Mouse (Mus musculus): ENCODE data around the gene Lrp8. TPM values are rescaled to one million over a fixed set of nuclear protein-coding genes. Genes with fewer than 3 reads are reported as not detected.

Lrp8 gene
- total and polyA plus RNA-seq, 3 experiments, result 25.2 to 33.2 TPM; not detected in 1

GRCm38 (mm10) chr4:107921152-107921695, 119.2 kb downstream of the Lrp8 start:
- TF ChIP-seq ETS1 (IDR thresholded peaks at IDR 0.05; ENCODE audit: low read depth, low read length), result no peak
- TF ChIP-seq EP300 (IDR thresholded peaks at IDR 0.05; ENCODE audit: low read depth in 1 of 2, low read length in 2 of 2), result peak in 1 of 2 experiments; percentile 11; a peak in 1 of 4 replicates
- no peak for TF ChIP-seq MAZ (IDR thresholded peaks at IDR 0.05; ENCODE audit: low read depth, low read length)
- no peak for TF ChIP-seq MYB (IDR thresholded peaks at IDR 0.05; ENCODE audit: low read depth, low read length)
- TF ChIP-seq TCF12 (IDR thresholded peaks at IDR 0.05; ENCODE audit: low read depth, low read length), result 0 out of 2 replicates have a peak, but pooled peaks have one; percentile 16
- no peak for TF ChIP-seq ZC3H11A (IDR thresholded peaks at IDR 0.05; ENCODE audit: low read depth, low read length)
- H3K27me3 ChIP-seq (ENCODE audit: control insufficient read depth in 1 of 2, insufficient read depth in 2 of 2, low read length in 2 of 2), result no peaks in the 10 kb centered on the region
- H3K9me3 ChIP-seq (replicated peaks; ENCODE audit: insufficient read depth, low read length), result no peaks in the 10 kb centered on the region
- H3K79me2 ChIP-seq (ENCODE audit: control insufficient read depth, insufficient read depth, low read length, poor library complexity), result peaks cover 3% of the 10 kb centered on the region; the same call in 1 of the 2 replicates
- H3K27ac ChIP-seq (ENCODE audit: control insufficient read depth, low read depth, low read length), result no peak overlapping the region
- no peak overlapping the region for H3K9ac ChIP-seq (ENCODE audit: control insufficient read depth, low read depth, low read length, poor library complexity, severe bottlenecking)
- no peak overlapping the region for H3K4me3 ChIP-seq (ENCODE audit: control insufficient read depth in 1 of 2, insufficient read depth in 1 of 2, low read depth in 2 of 2, low read length in 2 of 2)
- H3K36me3 ChIP-seq (ENCODE audit: control insufficient read depth in 1 of 2, insufficient read depth in 2 of 2, low read length in 2 of 2), result peaks cover 0 to 37% of the 10 kb centered on the region in 2 experiments; a peak in 2 of 4 replicates
- H3K4me1 ChIP-seq (ENCODE audit: control insufficient read depth in 1 of 2, insufficient read depth in 2 of 2, low read length in 2 of 2), result peaks cover 27 to 28% of the 10 kb centered on the region in 2 experiments
- peak; percentile 58 for DNase-seq (ENCODE audit: low read depth, low spot score)

- Histone ChIP-seq H3K4me3 (ENCODE audit: control insufficient read depth in 1 of 2, insufficient read depth in 1 of 2, low read depth in 2 of 2, low read length in 2 of 2) (no peak overlapping the region), H3K9me3 (replicated peaks; ENCODE audit: insufficient read depth, low read length) (no peaks in the 10 kb centered on the region), H3K4me1 (ENCODE audit: control insufficient read depth in 1 of 2, insufficient read depth in 2 of 2, low read length in 2 of 2) (peaks cover 23 to 25% of the 10 kb centered on the region in 2 experiments), H3K27ac (ENCODE audit: control insufficient read depth, low read depth, low read length) (no peak overlapping the region), H3K79me2 (ENCODE audit: control insufficient read depth, insufficient read depth, low read length, poor library complexity) (peaks cover 3% of the 10 kb centered on the region; the same call in 1 of the 2 replicates), H3K9ac (ENCODE audit: control insufficient read depth, low read depth, low read length, poor library complexity, severe bottlenecking) (no peak overlapping the region), H3K36me3 (ENCODE audit: control insufficient read depth in 1 of 2, insufficient read depth in 2 of 2, low read length in 2 of 2) (peaks cover 0 to 31% of the 10 kb centered on the region in 2 experiments; a peak in 2 of 4 replicates), H3K27me3 (ENCODE audit: control insufficient read depth in 1 of 2, insufficient read depth in 2 of 2, low read length in 2 of 2) (no peaks in the 10 kb centered on the region)
- no peak for DNase-seq (ENCODE audit: low read depth, low spot score)
- TF ChIP-seq USF2 (IDR thresholded peaks at IDR 0.05; ENCODE audit: borderline replicate concordance in 1 of 2, insufficient read depth in 1 of 2, low read depth in 1 of 2, low read length in 2 of 2), result no peak
- TF ChIP-seq MYB (IDR thresholded peaks at IDR 0.05; ENCODE audit: low read depth, low read length), result no peak
- TF ChIP-seq MAZ (IDR thresholded peaks at IDR 0.05; ENCODE audit: low read depth, low read length), result no peak
- no peak for TF ChIP-seq UBTF (IDR thresholded peaks at IDR 0.05; ENCODE audit: borderline replicate concordance, insufficient read depth, low read depth, low read length)
- no peak for TF ChIP-seq ZC3H11A (IDR thresholded peaks at IDR 0.05; ENCODE audit: low read depth, low read length)
- TF ChIP-seq CTCF (IDR thresholded peaks at IDR 0.05 in 2 of 3, conservative IDR thresholded peaks at IDR 0.05 in 1 of 3; ENCODE audit: control insufficient read depth in 1 of 3, insufficient read depth in 1 of 3, low read depth in 2 of 3, low read length in 3 of 3, poor library complexity in 1 of 3, severe bottlenecking in 1 of 3), result no peak
- no peak for TF ChIP-seq MXI1 (IDR thresholded peaks at IDR 0.05; ENCODE audit: low read depth, low read length)
- no peak for TF ChIP-seq POLR2A (IDR thresholded peaks at IDR 0.05; ENCODE audit: control insufficient read depth in 1 of 2, insufficient read depth in 1 of 2, low read depth in 1 of 2, low read length in 2 of 2, poor library complexity in 1 of 2)
- no peak for TF ChIP-seq CHD2 (IDR thresholded peaks at IDR 0.05; ENCODE audit: low read length)
- TF ChIP-seq POLR2AphosphoS2 (IDR thresholded peaks at IDR 0.05; ENCODE audit: low read length), result no peak
- no peak for TF ChIP-seq USF1 (IDR thresholded peaks at IDR 0.05; ENCODE audit: low read depth, low read length)
- no peak for TF ChIP-seq MYC (IDR thresholded peaks at IDR 0.05; ENCODE audit: low read depth, low read length)
- no peak for TF ChIP-seq SIN3A (IDR thresholded peaks at IDR 0.05; ENCODE audit: low read length)
Observed at GRCm38 (mm10) chr4:107921952-107922351, 119.9 kb downstream of the Lrp8 start.
